Mouse (Mus musculus) forebrain, postnatal 0 days (tissue): ENCODE results near the gene Upk1a. TPM values are rescaled to one million over a fixed set of nuclear protein-coding genes. Genes with fewer than 3 reads are reported as not detected.

ENCODE experiments used
- ATAC-seq: fragments of 200-750 bp; cut with Nextera tagmentation; 2 replicates; pipeline ENCODE4 v1.8.0; 2017; ENCODE audit warnings: mild to moderate bottlenecking, moderate library complexity
- DNase-seq: peaks from one replicate; pipeline ENCODE4 v3.0.0-alpha.2; 2015
- H3K27ac ChIP-seq: fragments of 300-500 bp; sonication (generic); 2 replicates; pipeline ENCODE4 v1.5.1; 2014; ENCODE audit warnings: low read depth, mild to moderate bottlenecking, antibody characterized with exemption, low read length, moderate library complexity, mixed read lengths
- H3K27me3 ChIP-seq: fragments of 300-500 bp; sonication (generic); 2 replicates; pipeline ENCODE4 v1.6.1; 2014; ENCODE audit warnings: mild to moderate bottlenecking, low read length, mixed read lengths; ENCODE audit not compliant: insufficient read depth
- H3K36me3 ChIP-seq: fragments of 300-500 bp; sonication (generic); 2 replicates; pipeline ENCODE4 v1.6.1; 2014; ENCODE audit warnings: mild to moderate bottlenecking, moderate library complexity; ENCODE audit not compliant: insufficient read depth
- H3K4me1 ChIP-seq: fragments of 300-500 bp; sonication (generic); 2 replicates; pipeline ENCODE4 v1.6.1; 2014; ENCODE audit warnings: antibody characterized with exemption; ENCODE audit not compliant: insufficient read depth
- H3K4me2 ChIP-seq: fragments of 300-500 bp; sonication (generic); 2 replicates; pipeline ENCODE4 v1.6.1; 2014; ENCODE audit warnings: low read depth, mild to moderate bottlenecking, moderate library complexity
- H3K4me3 ChIP-seq: fragments of 300-500 bp; sonication (generic); 2 replicates; pipeline ENCODE4 v1.5.1; 2014; ENCODE audit warnings: low read depth, low read length, mixed read lengths
- H3K9ac ChIP-seq: fragments of 300-500 bp; sonication (generic); 2 replicates; pipeline ENCODE4 v1.6.1; 2014; ENCODE audit warnings: mild to moderate bottlenecking
- H3K9me3 ChIP-seq: fragments of 300-500 bp; sonication (generic); 2 replicates; pipeline ENCODE4 v1.6.1; 2016; ENCODE audit warnings: low read length
- CTCF ChIP-seq: sonication (generic); IDR thresholded peaks from 2 replicates; pipeline ENCODE4 v1.5.1; 2016; ENCODE audit warnings: antibody characterized with exemption, control low read depth, low read depth
- WGBS: fragments of 180-500 bp; shearing (Covaris S2); extraction: QIAGEN DNeasy Blood & Tissue Kit; methylation state at CpG from one replicate; pipeline ENCODE4 v1.1.7; 2014; 5-methylcytosine and 5-hydroxymethylcytosine counted together
- polyA plus RNA-seq: library from polyadenylated mRNA; unstranded; fragments of >200 nt; fragmentation: Nextera tagmentation; extraction: Ambion mirVana; gene quantifications from 2 replicates; pipeline ENCODE4 v1.2.1, GENCODE M21; 2015
- total RNA-seq: library from RNA; depleted of rRNA; stranded (reverse); fragments of >200 nt; gene quantifications from 2 replicates; pipeline ENCODE4 v1.2.3, GENCODE M21; 2014

Gene Upk1a
- total and polyA plus RNA-seq, 2 experiments from 2014 or later, result 0.29 to 0.42 TPM

DNA sequence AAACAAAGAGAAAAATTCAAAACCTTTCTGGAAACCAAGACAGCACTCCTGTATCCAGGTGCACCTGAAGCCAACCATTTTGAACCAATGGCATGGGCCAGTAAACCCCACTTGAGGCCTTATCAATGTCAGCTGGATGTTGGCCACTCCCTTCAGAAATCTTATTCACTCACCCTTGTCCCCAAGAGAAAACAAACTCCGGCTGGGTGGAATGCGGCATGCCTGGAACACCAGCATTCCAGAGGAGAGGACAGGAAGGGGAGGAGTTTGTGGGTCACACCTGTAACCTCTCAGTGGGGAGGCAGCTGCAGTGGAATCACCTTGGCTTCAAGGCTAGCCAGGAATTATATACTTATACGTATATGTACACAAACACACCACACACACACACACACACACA, 10.1 kb downstream of the Upk1a start:
- 81% methylated on average over 3 of the region's 3 CpGs for WGBS
- Histone ChIP-seq H3K27me3 (no peaks in the 10 kb centered on the region), H3K4me2 (no peak overlapping the region), H3K4me3 (no peak overlapping the region), H3K9ac (no peak overlapping the region), H3K36me3 (no peaks in the 10 kb centered on the region), H3K9me3 (no peaks in the 10 kb centered on the region), H3K27ac (no peak overlapping the region), H3K4me1 (peaks cover 8% of the 10 kb centered on the region; the same call in 1 of the 2 replicates)
- DNase-seq (no peak), ATAC-seq (no peak)
- TF ChIP-seq CTCF, result no peak

DNA sequence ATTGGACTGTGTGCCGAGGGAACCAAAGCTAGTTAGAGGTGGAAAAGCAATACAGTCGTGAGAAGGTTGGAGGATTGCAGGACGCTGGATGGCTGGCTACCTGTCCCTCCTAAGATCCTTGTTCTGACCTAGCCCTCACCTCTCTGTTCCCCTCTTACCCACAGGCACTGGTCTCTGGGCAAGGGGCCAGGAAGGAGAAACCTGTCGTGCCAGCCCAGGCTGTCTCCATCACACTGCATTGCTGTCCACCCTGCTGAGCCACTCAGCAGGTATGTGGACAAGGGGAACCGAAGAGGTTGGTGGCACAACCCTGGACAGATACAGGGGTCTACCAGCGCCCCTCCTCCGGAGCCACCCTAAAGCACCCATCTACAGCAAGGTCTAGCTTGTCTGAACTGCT, 12.0 kb downstream of the Upk1a start:
- no peak; the same call in 1 of the 2 replicates for ATAC-seq
- H3K4me2 ChIP-seq, result peak overlapping the region; percentile 38; the same call in 1 of the 2 replicates
- no peaks in the 10 kb centered on the region for H3K9me3 ChIP-seq
- H3K4me3 ChIP-seq, result no peak overlapping the region
- H3K27me3 ChIP-seq, result no peaks in the 10 kb centered on the region
- DNase-seq, result no peak
- H3K4me1 ChIP-seq, result peaks cover 8% of the 10 kb centered on the region; the same call in 1 of the 2 replicates
- H3K9ac ChIP-seq, result no peak overlapping the region
- WGBS, result 65% methylated on average over 7 of the region's 7 CpGs
- no peaks in the 10 kb centered on the region for H3K36me3 ChIP-seq
- H3K27ac ChIP-seq, result no peak overlapping the region
- no peak for TF ChIP-seq CTCF

DNA sequence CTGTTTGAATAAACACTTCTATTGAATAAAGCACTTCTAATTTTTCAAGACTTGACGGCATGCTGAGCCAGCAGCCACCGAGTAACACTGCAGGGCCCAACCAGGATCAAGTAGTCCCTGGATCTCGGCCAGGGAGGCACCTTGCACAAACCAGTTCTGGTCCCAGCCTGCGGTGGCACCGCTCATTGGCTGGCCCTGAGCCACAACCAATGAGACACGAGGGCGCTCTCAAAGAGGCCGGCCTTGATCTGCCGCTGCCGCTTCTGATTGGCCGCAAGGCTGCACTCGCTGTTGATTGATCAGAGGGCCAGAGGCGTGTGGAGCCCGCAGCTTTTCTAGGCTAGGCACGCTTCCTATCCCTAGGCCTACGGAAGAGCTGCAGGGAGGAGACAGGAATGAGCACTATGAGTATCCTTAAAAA, 12.7 kb downstream of the Upk1a start:
- Histone ChIP-seq H3K4me1 (peaks cover 8% of the 10 kb centered on the region; the same call in 1 of the 2 replicates), H3K9ac (no peak overlapping the region), H3K9me3 (no peaks in the 10 kb centered on the region), H3K27ac (no peak overlapping the region), H3K27me3 (no peaks in the 10 kb centered on the region), H3K36me3 (no peaks in the 10 kb centered on the region), H3K4me3 (0 out of 2 replicates have a peak overlapping the region, but pooled peaks have one; percentile 11), H3K4me2 (peak overlapping the region; percentile 38)
- ATAC-seq (peak; percentile 99), DNase-seq (peak; percentile 95)
- no peak for TF ChIP-seq CTCF
- 3% methylated on average over 16 of the region's 16 CpGs for WGBS

DNA sequence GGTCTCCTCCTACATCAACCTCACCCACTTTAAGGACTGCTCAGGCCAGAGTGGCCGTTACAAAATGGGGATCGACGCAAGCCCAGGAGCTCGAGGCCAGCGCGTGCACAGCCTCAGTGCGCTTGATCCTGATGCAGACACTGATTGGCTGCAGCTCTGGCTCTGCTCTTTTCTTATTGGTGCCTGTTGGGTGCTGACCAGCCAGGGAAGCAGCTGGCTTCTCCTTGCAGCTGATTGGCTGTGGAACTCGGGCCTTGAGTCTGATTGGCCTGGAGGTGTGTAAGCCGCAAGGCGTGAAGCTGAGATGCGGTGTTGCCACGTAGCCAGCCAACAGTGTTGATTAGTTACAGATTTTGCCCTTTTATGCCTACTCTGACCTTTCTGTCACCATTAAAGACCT, 13.9 kb downstream of the Upk1a start, which contains the start of gene Zbtb32:
Zbtb32 (minus strand) TSS at position 124 of the 400 bp plus-strand sequence.
- Histone ChIP-seq H3K9ac (no peak within 1 kb of the TSS), H3K9me3 (no peaks in the 10 kb centered on the region), H3K27me3 (no peaks in the 10 kb centered on the region), H3K4me3 (0 out of 2 replicates have a peak within 1 kb of the TSS, but pooled peaks have one; percentile 11), H3K4me1 (peaks cover 8% of the 10 kb centered on the region; the same call in 1 of the 2 replicates), H3K4me2 (peak within 1 kb of the TSS; percentile 38), H3K36me3 (no peaks in the 10 kb centered on the region), H3K27ac (no peak within 1 kb of the TSS)
- no peak for TF ChIP-seq CTCF
- DNase-seq, result no peak
- 95% methylated on average over 12 of the region's 12 CpGs for WGBS
- ATAC-seq, result no peak

DNA sequence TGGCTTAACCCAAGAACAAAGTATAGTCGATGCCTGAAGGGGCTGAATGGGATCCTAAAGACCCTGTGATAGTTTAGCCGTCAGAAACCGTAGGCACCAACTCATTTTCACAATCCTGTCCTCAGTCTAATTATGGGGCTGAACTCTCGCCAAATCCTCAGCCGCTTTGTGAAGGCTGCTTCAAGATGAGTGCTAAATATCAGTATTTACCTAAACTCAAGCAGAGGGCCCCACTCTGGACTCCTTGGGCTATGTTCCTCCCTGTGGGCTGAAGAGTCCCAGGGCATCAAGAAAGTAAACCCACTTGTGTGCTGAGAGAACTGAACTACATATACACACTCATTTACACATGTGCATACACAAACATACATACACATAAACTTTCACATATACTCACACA, 15.8 kb downstream of the Upk1a start:
- H3K36me3 ChIP-seq, result no peaks in the 10 kb centered on the region

DNA sequence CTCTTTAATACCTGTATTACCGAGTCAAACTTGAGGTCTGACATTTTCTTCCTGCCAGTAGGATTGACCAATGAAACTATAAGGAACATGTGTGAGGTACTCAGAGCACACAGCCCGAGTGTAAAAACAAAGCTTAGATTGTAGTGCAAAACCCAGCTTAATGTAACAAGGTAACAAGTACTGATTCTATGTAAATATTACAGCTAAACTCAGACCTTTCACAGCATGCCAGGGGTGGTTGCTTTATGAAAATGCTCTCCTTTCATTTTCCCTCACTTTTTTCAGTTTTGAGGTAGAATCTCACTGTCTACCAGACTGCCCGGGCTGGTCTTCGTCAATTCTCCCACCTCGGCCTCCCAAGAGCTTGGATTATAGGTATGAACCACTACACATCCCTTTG, 16.6 kb downstream of the Upk1a start:
- no peaks in the 10 kb centered on the region for H3K27me3 ChIP-seq
- TF ChIP-seq CTCF, result no peak
- H3K36me3 ChIP-seq, result no peaks in the 10 kb centered on the region
- H3K27ac ChIP-seq, result no peak overlapping the region
- WGBS, result 81% methylated on average over 5 of the region's 5 CpGs
- no peak overlapping the region for H3K4me2 ChIP-seq
- peaks cover 8% of the 10 kb centered on the region; the same call in 1 of the 2 replicates for H3K4me1 ChIP-seq
- H3K9ac ChIP-seq, result no peak overlapping the region
- no peak overlapping the region for H3K4me3 ChIP-seq
- H3K9me3 ChIP-seq, result no peaks in the 10 kb centered on the region
- ATAC-seq (no peak), DNase-seq (no peak)

More for the DNA sequence above, 15.8 kb downstream of the Upk1a start:
- H3K4me2 ChIP-seq, result no peak overlapping the region
- H3K4me3 ChIP-seq, result no peak overlapping the region
- H3K4me1 ChIP-seq, result peaks cover 8% of the 10 kb centered on the region; the same call in 1 of the 2 replicates
- H3K27me3 ChIP-seq, result no peaks in the 10 kb centered on the region
- no peaks in the 10 kb centered on the region for H3K9me3 ChIP-seq
- WGBS, result 41% methylated on average over 5 of the region's 5 CpGs
- no peak overlapping the region for H3K27ac ChIP-seq
- no peak for TF ChIP-seq CTCF
- DNase-seq, result no peak
- ATAC-seq, result no peak
- no peak overlapping the region for H3K9ac ChIP-seq

DNA sequence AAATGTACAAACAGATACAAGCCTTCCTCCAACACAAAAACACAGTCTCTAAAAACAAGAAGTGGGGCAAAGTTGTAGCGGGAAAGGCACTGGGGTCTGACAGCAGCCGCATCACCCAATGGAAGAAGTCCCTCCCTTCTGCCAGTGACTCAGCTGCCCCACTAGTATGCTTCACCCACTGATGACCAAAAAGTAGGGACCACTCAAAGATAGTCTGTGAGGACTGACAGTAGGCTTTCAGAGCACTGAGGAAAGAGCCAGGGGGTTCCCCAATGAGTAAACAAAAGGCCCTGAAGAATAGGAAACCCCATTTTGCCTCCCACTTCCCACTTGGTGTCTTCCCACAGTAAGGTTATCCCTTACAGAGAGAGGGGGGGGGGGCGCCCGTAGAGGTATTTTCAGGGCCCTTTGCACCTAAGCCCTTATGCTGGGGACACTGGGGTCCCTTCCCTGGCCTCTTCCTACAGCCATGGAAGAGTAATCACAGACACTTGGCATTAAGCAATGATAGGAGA, 18.1 kb downstream of the Upk1a start:
- TF ChIP-seq CTCF, result no peak
- H3K9me3 ChIP-seq, result no peaks in the 10 kb centered on the region
- H3K4me3 ChIP-seq, result no peak overlapping the region
- DNase-seq (no peak), ATAC-seq (no peak)
- no peaks in the 10 kb centered on the region for H3K27me3 ChIP-seq
- 71% methylated on average over 4 of the region's 4 CpGs for WGBS
- no peak overlapping the region for H3K27ac ChIP-seq
- H3K9ac ChIP-seq, result no peak overlapping the region
- no peak overlapping the region for H3K4me2 ChIP-seq
- H3K36me3 ChIP-seq, result no peaks in the 10 kb centered on the region
- H3K4me1 ChIP-seq, result peaks cover 1% of the 10 kb centered on the region; the same call in 1 of the 2 replicates
